21 mouse cellular contexts compared by ENCODE assay signal in genomic region chr12:105356781-105357180, GRCm38 (mm10). TPM values are rescaled to one million over a fixed set of nuclear protein-coding genes. Genes with fewer than 3 reads are reported as not detected.
"Had no signal": no experiment of that assay in that cellular context is flagged by ENCODE, and none has a peak within 500 bp of the region (broad histone marks: within the 10 kb centered on the region; RNA-seq: fewer than 3 reads in every experiment).

No protein-coding gene starts in this region.

- DNase-seq: kidney, postnatal 36 days; layer of hippocampus, postnatal 36 days; liver, embryonic 13.5 days; lung, adult 2 months; lung, postnatal 14 days; lung, postnatal 4 days; midbrain, embryonic 14.5 days; retina, postnatal 1 day; right cerebral cortex, postnatal 25 days; spleen, adult 18-20 months; thymus, postnatal 25 days had no signal

- H3K9ac ChIP-seq: liver, embryonic 13.5 days; stomach, embryonic 15.5 days had no signal

- H3K4me1 ChIP-seq: liver, embryonic 13.5 days; stomach, embryonic 15.5 days had no signal

- H3K4me2 ChIP-seq: liver, embryonic 13.5 days; midbrain, embryonic 11.5 days; stomach, embryonic 15.5 days had no signal

- H3K9me3 ChIP-seq: liver, embryonic 13.5 days; stomach, embryonic 15.5 days had no signal

- H3K36me3 ChIP-seq: liver, embryonic 13.5 days; stomach, embryonic 15.5 days had no signal

- H3K27ac ChIP-seq: kidney, postnatal 0 days; left cerebral cortex, adult 2 months; liver, embryonic 13.5 days; stomach, embryonic 15.5 days had no signal

- H3K4me3 ChIP-seq: left cerebral cortex, adult 2 months; liver, embryonic 13.5 days; stomach, embryonic 15.5 days had no signal

- H3K27me3 ChIP-seq: liver, embryonic 13.5 days; stomach, embryonic 15.5 days had no signal

RNA-seq across cellular contexts. Expression of gene Tunar, which starts 23.1 kb away (rescaled TPM):
- total RNA-seq: liver, adult 2 months; megakaryocyte progenitor cell, adult 5-6 weeks; megakaryocyte-erythroid progenitor cell, adult 5-6 weeks; neutrophil, adult 5-6 weeks had no signal
- polyA plus RNA-seq: liver, adult 2 months; liver, embryonic 16.5 days; lung, adult 2 months; thymus, postnatal 0 days had no signal
